Mouse (Mus musculus) G1E (cell line): ENCODE measurements around the gene Mrpl23.

Experiments
- CTCF ChIP-seq: IDR thresholded peaks from 2 replicates; pipeline ENCODE4 v1.5.1; 2012; ENCODE audit warnings: low read depth, low read length, inconsistent platforms, mixed read lengths
- POLR2AphosphoS5 ChIP-seq: IDR thresholded peaks from 2 replicates; pipeline ENCODE4 v1.6.1; 2012; ENCODE audit warnings: low read depth, low read length, inconsistent platforms; ENCODE audit not compliant: insufficient replicate concordance

- TF ChIP-seq CTCF (no peak), POLR2AphosphoS5 (no peak)
These were observed 439 bp upstream of the Mrpl23 start for GRCm38 (mm10) chr7:142531973-142532521.
